Mouse (Mus musculus): ENCODE measurements at regions not wholly inside any gene's neighbourhood (a gene's known extent, or its start where the extent isn't known, plus 50 kb on each side); places are given as distances from the start of the nearest gene placed in this dataset.
A peak's percentile ranks its signal among the peaks of the same experiment; 100 is the strongest.

DNA sequence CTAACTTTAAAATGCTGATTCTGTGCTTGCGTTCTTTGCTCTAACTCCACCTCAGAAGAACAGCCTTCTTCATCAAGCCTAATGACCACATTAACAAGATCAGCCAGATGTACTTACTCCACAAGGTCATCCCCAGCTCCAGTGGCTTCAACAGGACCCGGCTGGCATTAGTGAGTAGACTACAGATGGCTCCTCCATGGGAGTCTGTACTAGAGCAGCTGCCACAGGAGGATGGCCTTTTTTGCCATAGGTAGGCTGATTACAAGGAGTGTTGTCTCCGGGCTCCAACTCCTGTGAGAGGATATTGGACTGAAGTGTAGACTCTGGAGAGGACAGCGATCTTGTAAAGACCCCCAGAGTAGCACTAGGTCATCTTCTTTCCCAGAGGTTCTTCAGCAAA is 729.7 kb downstream of the Galc start:
- Histone ChIP-seq H3K27me3 (ENCODE audit: control insufficient read depth, insufficient read depth, low read length) (no peaks in the 10 kb centered on the region), H3K27ac (replicated peaks in 1 of 2; ENCODE audit: control insufficient read depth in 1 of 2, insufficient read depth in 1 of 2, low read depth in 2 of 2, low read length in 2 of 2) (no peak overlapping the region), H3K4me1 (ENCODE audit: control insufficient read depth in 2 of 2, insufficient read depth in 2 of 2, low read length in 2 of 2) (peaks cover 0 to 2% of the 10 kb centered on the region in 2 experiments; a peak in 1 of 4 replicates), H3K9ac (ENCODE audit: low read length) (no peak overlapping the region), H3K9me3 (ENCODE audit: control insufficient read depth, low read length) (no peaks in the 10 kb centered on the region), H3K4me2 (ENCODE audit: low read length) (no peak overlapping the region), H3K36me3 (ENCODE audit: control insufficient read depth, insufficient read depth, low read length) (no peaks in the 10 kb centered on the region), H3K4me3 (ENCODE audit: control insufficient read depth in 1 of 2, insufficient read depth in 1 of 2, low read depth in 1 of 2, low read length in 2 of 2) (no peak overlapping the region)
- no peak for ATAC-seq (ENCODE audit: insufficient number of reproducible peaks, insufficient read depth, low FRiP score, low read depth)
- WGBS, result 85% methylated on average over 4 of the region's 4 CpGs

DNA sequence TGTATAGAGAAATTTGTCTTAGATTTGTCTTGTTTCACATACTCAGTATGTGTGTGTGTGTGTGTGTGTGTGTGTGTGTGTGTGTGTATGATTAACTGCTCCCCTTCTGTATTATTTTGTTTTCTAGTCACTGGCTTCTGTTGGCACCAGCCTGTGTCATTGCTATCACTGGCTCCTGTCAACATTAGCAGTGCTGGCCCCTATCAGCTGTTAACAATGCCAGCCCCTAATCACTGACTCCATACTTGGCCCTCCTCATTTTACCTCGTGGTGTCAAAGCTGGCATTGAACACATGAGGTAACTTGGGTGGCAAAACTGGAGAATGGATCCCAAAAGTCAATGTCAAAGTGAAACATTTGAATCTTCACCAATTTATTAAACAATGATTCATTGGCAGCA is 733.3 kb downstream of the Galc start:
- H3K4me1 ChIP-seq (ENCODE audit: control insufficient read depth in 2 of 2, insufficient read depth in 2 of 2, low read length in 2 of 2), result peaks cover 0 to 2% of the 10 kb centered on the region in 2 experiments; a peak in 1 of 4 replicates
- no peaks in the 10 kb centered on the region for H3K9me3 ChIP-seq (ENCODE audit: control insufficient read depth, low read length)
- no peak overlapping the region for H3K9ac ChIP-seq (ENCODE audit: low read length)
- no peak overlapping the region for H3K27ac ChIP-seq (replicated peaks in 1 of 2; ENCODE audit: control insufficient read depth in 1 of 2, insufficient read depth in 1 of 2, low read depth in 2 of 2, low read length in 2 of 2)
- no peaks in the 10 kb centered on the region for H3K36me3 ChIP-seq (ENCODE audit: control insufficient read depth, insufficient read depth, low read length)
- no peak overlapping the region for H3K4me3 ChIP-seq (ENCODE audit: control insufficient read depth in 1 of 2, insufficient read depth in 1 of 2, low read depth in 1 of 2, low read length in 2 of 2)
- H3K27me3 ChIP-seq (ENCODE audit: control insufficient read depth, insufficient read depth, low read length), result no peaks in the 10 kb centered on the region
- no peak overlapping the region for H3K4me2 ChIP-seq (ENCODE audit: low read length)
- 6% methylated on average over 1 of the region's 1 CpGs for WGBS
- ATAC-seq (ENCODE audit: insufficient number of reproducible peaks, insufficient read depth, low FRiP score, low read depth), result peak; percentile 75; the same call in 1 of the 2 replicates

DNA sequence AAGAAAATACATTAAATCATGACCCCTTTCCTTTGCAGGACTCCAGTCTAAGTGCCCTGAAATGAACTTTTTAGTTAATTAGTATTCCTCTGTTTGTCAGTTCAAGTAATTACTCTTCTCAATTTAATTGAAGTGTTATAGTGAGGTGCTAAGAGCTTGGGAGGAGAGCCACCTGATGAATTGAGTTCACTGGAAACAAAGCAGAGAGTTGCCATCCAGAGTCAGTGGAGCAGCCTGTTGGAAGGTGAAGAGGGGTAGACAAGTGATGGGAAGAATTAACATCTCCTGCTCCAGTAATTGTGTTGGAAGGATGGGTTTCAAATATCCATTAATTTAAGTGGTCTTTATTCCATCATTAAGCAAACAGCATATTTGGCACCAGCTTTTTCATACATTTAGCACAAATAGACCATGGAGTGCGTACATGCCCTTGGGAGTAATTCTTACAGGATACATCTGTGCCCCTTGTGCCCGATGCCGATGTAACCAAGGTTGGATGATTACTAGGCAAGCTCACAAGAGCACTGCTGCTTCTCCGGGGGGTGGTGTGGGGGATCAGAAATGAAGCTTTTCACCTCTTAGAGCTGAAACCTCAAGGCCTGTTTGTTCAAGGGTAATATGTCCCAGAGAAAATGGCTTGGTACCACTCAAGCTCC is 739.3 kb downstream of the Galc start:
- H3K27ac ChIP-seq (replicated peaks in 1 of 2; ENCODE audit: control insufficient read depth in 1 of 2, insufficient read depth in 1 of 2, low read depth in 2 of 2, low read length in 2 of 2), result no peak overlapping the region
- peaks cover 3 to 8% of the 10 kb centered on the region in 2 experiments; a peak in 3 of 4 replicates for H3K4me1 ChIP-seq (ENCODE audit: control insufficient read depth in 2 of 2, insufficient read depth in 2 of 2, low read length in 2 of 2)
- H3K9me3 ChIP-seq (ENCODE audit: control insufficient read depth, low read length), result no peaks in the 10 kb centered on the region
- no peak overlapping the region for H3K4me3 ChIP-seq (ENCODE audit: control insufficient read depth in 1 of 2, insufficient read depth in 1 of 2, low read depth in 1 of 2, low read length in 2 of 2)
- no peak overlapping the region for H3K9ac ChIP-seq (ENCODE audit: low read length)
- H3K4me2 ChIP-seq (ENCODE audit: low read length), result no peak overlapping the region
- no peaks in the 10 kb centered on the region for H3K27me3 ChIP-seq (ENCODE audit: control insufficient read depth, insufficient read depth, low read length)
- no peaks in the 10 kb centered on the region for H3K36me3 ChIP-seq (ENCODE audit: control insufficient read depth, insufficient read depth, low read length)
- 91% methylated on average over 4 of the region's 4 CpGs for WGBS
- ATAC-seq (ENCODE audit: insufficient number of reproducible peaks, insufficient read depth, low FRiP score, low read depth), result no peak

DNA sequence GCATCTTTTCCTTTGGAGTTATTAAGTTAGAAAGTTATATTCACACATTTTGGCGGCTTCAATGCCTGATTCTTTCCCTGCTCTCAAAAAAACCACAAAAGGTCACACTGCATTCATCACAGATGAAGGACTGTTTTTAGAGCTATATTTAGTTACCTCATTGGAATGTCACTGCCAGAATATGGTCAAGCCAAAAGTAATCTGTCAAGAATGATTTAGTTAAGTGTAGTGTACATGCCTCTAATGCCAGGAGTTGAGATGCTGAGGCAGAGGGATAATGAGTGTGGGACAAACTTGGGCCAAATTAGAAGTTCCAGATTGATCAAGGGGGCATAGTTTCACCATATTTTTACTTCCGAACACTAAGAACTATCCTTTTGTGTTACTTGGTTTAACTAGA is 741.7 kb downstream of the Galc start:
- Histone ChIP-seq H3K4me2 (ENCODE audit: low read length) (no peak overlapping the region), H3K27ac (replicated peaks in 1 of 2; ENCODE audit: control insufficient read depth in 1 of 2, insufficient read depth in 1 of 2, low read depth in 2 of 2, low read length in 2 of 2) (peak overlapping the region; percentile 55 to 82; a peak in 3 of 4 replicates), H3K4me3 (ENCODE audit: control insufficient read depth in 1 of 2, insufficient read depth in 1 of 2, low read depth in 1 of 2, low read length in 2 of 2) (no peak overlapping the region), H3K36me3 (ENCODE audit: control insufficient read depth, insufficient read depth, low read length) (no peaks in the 10 kb centered on the region), H3K9me3 (ENCODE audit: control insufficient read depth, low read length) (no peaks in the 10 kb centered on the region), H3K27me3 (ENCODE audit: control insufficient read depth, insufficient read depth, low read length) (no peaks in the 10 kb centered on the region), H3K9ac (ENCODE audit: low read length) (no peak overlapping the region), H3K4me1 (ENCODE audit: control insufficient read depth in 2 of 2, insufficient read depth in 2 of 2, low read length in 2 of 2) (peaks cover 3 to 8% of the 10 kb centered on the region in 2 experiments; a peak in 3 of 4 replicates)
- 49% methylated on average over 2 of the region's 2 CpGs for WGBS
- ATAC-seq (ENCODE audit: insufficient number of reproducible peaks, insufficient read depth, low FRiP score, low read depth), result peak; percentile 59; the same call in 1 of the 2 replicates

- H3K4me2 ChIP-seq (ENCODE audit: low read length), result no peak overlapping the region
- H3K4me3 ChIP-seq (ENCODE audit: control insufficient read depth in 1 of 2, insufficient read depth in 1 of 2, low read depth in 1 of 2, low read length in 2 of 2), result no peak overlapping the region
- H3K9me3 ChIP-seq (ENCODE audit: control insufficient read depth, low read length), result no peaks in the 10 kb centered on the region
- no peak overlapping the region for H3K27ac ChIP-seq (replicated peaks in 1 of 2; ENCODE audit: control insufficient read depth in 1 of 2, insufficient read depth in 1 of 2, low read depth in 2 of 2, low read length in 2 of 2)
- H3K36me3 ChIP-seq (ENCODE audit: control insufficient read depth, insufficient read depth, low read length), result no peaks in the 10 kb centered on the region
- peaks cover 3 to 8% of the 10 kb centered on the region in 2 experiments; a peak in 3 of 4 replicates for H3K4me1 ChIP-seq (ENCODE audit: control insufficient read depth in 2 of 2, insufficient read depth in 2 of 2, low read length in 2 of 2)
- no peak overlapping the region for H3K9ac ChIP-seq (ENCODE audit: low read length)
- WGBS, result 90% methylated on average over 5 of the region's 5 CpGs
- no peaks in the 10 kb centered on the region for H3K27me3 ChIP-seq (ENCODE audit: control insufficient read depth, insufficient read depth, low read length)
- ATAC-seq (ENCODE audit: insufficient number of reproducible peaks, insufficient read depth, low FRiP score, low read depth), result no peak
These were observed 743.5 kb downstream of the Galc start for GRCm38 (mm10) chr12:97515805-97516204.

DNA sequence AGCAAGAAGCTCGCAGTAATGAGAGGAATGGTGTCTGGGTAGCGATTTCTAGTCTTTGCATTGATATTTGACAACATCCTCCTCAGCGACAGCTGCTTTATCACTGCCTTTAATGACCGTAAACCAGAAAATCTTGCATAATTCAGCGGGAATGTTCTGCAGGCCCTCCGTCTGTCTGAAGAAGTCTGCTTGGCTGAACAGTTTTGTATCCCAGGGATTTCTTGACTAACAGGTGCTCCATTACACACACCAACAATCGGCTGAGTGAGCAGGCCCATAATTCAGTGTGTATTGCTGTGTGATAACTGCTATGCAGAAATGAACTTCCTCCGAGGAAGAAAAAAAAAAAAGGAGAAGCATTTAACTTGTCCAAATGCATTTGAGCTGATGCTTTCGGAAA is 747.4 kb downstream of the Galc start:
- no peaks in the 10 kb centered on the region for H3K9me3 ChIP-seq (ENCODE audit: control insufficient read depth, low read length)

DNA sequence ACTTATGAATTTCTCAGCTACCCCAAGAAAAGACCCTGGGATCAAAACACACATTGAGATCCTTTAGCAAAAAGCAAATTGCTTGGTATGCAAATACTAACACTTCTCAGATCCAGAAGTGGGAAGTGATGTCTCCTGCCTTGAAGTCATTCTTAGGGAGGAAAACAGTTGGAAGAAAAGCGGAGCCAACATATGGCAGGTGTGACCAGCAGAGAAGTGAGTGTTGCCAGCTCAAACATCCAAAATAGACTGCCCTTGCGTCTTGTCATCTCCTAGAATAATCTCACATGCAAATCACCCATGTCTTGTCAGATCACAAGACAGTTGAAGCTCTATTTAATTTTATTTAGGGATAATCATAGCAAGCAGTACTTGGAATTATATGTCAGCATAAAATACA is 757.8 kb downstream of the Galc start:
- Histone ChIP-seq H3K27me3 (ENCODE audit: control insufficient read depth, insufficient read depth, low read length) (no peaks in the 10 kb centered on the region), H3K36me3 (ENCODE audit: control insufficient read depth, insufficient read depth, low read length) (no peaks in the 10 kb centered on the region), H3K4me3 (ENCODE audit: control insufficient read depth in 1 of 2, insufficient read depth in 1 of 2, low read depth in 1 of 2, low read length in 2 of 2) (no peak overlapping the region), H3K9ac (ENCODE audit: low read length) (no peak overlapping the region), H3K4me1 (ENCODE audit: control insufficient read depth in 2 of 2, insufficient read depth in 2 of 2, low read length in 2 of 2) (no peaks in the 10 kb centered on the region), H3K9me3 (ENCODE audit: control insufficient read depth, low read length) (no peaks in the 10 kb centered on the region), H3K27ac (replicated peaks in 1 of 2; ENCODE audit: control insufficient read depth in 1 of 2, insufficient read depth in 1 of 2, low read depth in 2 of 2, low read length in 2 of 2) (no peak overlapping the region), H3K4me2 (ENCODE audit: low read length) (no peak overlapping the region)
- WGBS, result 70% methylated on average over 2 of the region's 2 CpGs
- no peak for ATAC-seq (ENCODE audit: insufficient number of reproducible peaks, insufficient read depth, low FRiP score, low read depth)

More for the DNA sequence above, 747.4 kb downstream of the Galc start:
- Histone ChIP-seq H3K4me2 (ENCODE audit: low read length) (no peak overlapping the region), H3K4me1 (ENCODE audit: control insufficient read depth in 2 of 2, insufficient read depth in 2 of 2, low read length in 2 of 2) (peaks cover 0 to 1% of the 10 kb centered on the region in 2 experiments; a peak in 1 of 4 replicates), H3K9ac (ENCODE audit: low read length) (no peak overlapping the region), H3K4me3 (ENCODE audit: control insufficient read depth in 1 of 2, insufficient read depth in 1 of 2, low read depth in 1 of 2, low read length in 2 of 2) (no peak overlapping the region), H3K27ac (replicated peaks in 1 of 2; ENCODE audit: control insufficient read depth in 1 of 2, insufficient read depth in 1 of 2, low read depth in 2 of 2, low read length in 2 of 2) (no peak overlapping the region), H3K36me3 (ENCODE audit: control insufficient read depth, insufficient read depth, low read length) (no peaks in the 10 kb centered on the region), H3K27me3 (ENCODE audit: control insufficient read depth, insufficient read depth, low read length) (no peaks in the 10 kb centered on the region)
- WGBS, result 68% methylated on average over 9 of the region's 9 CpGs
- no peak for ATAC-seq (ENCODE audit: insufficient number of reproducible peaks, insufficient read depth, low FRiP score, low read depth)

DNA sequence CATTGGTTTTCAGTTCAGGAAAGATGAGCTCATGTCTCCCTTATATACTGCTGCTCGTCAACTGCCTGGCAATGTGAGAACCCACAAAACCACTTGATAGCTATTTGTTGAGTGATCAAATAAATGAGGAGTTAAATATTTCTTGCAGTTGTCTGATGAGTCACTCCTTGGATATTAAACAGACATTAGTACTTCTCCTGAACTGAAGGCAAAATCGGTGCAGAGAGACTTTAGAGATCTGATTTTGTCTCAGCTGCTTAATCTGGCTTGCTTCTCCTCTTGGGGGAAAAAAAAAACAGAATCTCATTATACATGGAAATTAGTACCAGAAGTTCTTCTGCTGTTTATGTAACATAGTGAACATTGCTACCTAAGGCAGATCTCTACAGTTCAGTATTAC is 775.7 kb downstream of the Galc start:
- H3K36me3 ChIP-seq (ENCODE audit: control insufficient read depth, insufficient read depth, low read length), result no peaks in the 10 kb centered on the region
- H3K27me3 ChIP-seq (ENCODE audit: control insufficient read depth, insufficient read depth, low read length), result no peaks in the 10 kb centered on the region
- H3K4me3 ChIP-seq (ENCODE audit: control insufficient read depth in 1 of 2, insufficient read depth in 1 of 2, low read depth in 1 of 2, low read length in 2 of 2), result no peak overlapping the region
- no peak overlapping the region for H3K4me2 ChIP-seq (ENCODE audit: low read length)
- H3K9me3 ChIP-seq (ENCODE audit: control insufficient read depth, low read length), result no peaks in the 10 kb centered on the region
- H3K4me1 ChIP-seq (ENCODE audit: control insufficient read depth in 2 of 2, insufficient read depth in 2 of 2, low read length in 2 of 2), result peaks cover 0 to 4% of the 10 kb centered on the region in 2 experiments; a peak in 1 of 4 replicates
- WGBS, result 36% methylated on average over 2 of the region's 2 CpGs
- no peak for ATAC-seq (ENCODE audit: insufficient number of reproducible peaks, insufficient read depth, low FRiP score, low read depth)
- H3K27ac ChIP-seq (replicated peaks in 1 of 2; ENCODE audit: control insufficient read depth in 1 of 2, insufficient read depth in 1 of 2, low read depth in 2 of 2, low read length in 2 of 2), result no peak overlapping the region
- H3K9ac ChIP-seq (ENCODE audit: low read length), result no peak overlapping the region
